Mouse (Mus musculus): ENCODE data around the gene Msx1. TPM values are rescaled to one million over a fixed set of nuclear protein-coding genes. Genes with fewer than 3 reads are reported as not detected.

Gene Msx1
- polyA plus RNA-seq, 1 experiment from 2014 or later, result 1.1 TPM

GRCm38 (mm10) chr5:37820689-37821088, 3.7 kb downstream of the Msx1 start:
- Histone ChIP-seq H3K27me3 (ENCODE audit: control insufficient read depth, insufficient read depth, low read length) (peaks cover 41% of the 10 kb centered on the region), H3K36me3 (ENCODE audit: control insufficient read depth, insufficient read depth, low read length) (no peaks in the 10 kb centered on the region), H3K4me1 (replicated peaks; ENCODE audit: control insufficient read depth, insufficient read depth) (peaks cover 6% of the 10 kb centered on the region), H3K4me2 (replicated peaks; ENCODE audit: low read depth) (no peak overlapping the region), H3K9ac (ENCODE audit: low read length) (no peak overlapping the region), H3K9me3 (ENCODE audit: control insufficient read depth, low read length) (no peaks in the 10 kb centered on the region), H3K4me3 (ENCODE audit: low read depth, low read length) (no peak overlapping the region), H3K27ac (replicated peaks) (no peak overlapping the region)
- TF ChIP-seq EP300 (optimal IDR thresholded peaks at IDR 0.05), result no peak
- TF ChIP-seq CTCF (IDR thresholded peaks at IDR 0.05; ENCODE audit: low read depth), result no peak
- ATAC-seq (ENCODE audit: low FRiP score, low TSS enrichment) (no peak), DNase-seq (ENCODE audit: low spot score) (no peak)
- WGBS, result 29% methylated on average over 8 of the region's 8 CpGs

- 12% methylated on average over 3 of the region's 3 CpGs for WGBS
- ATAC-seq (ENCODE audit: low FRiP score, low TSS enrichment), result no peak
- Histone ChIP-seq H3K4me2 (replicated peaks; ENCODE audit: low read depth) (no peak overlapping the region), H3K27ac (replicated peaks) (no peak overlapping the region), H3K9ac (ENCODE audit: low read length) (no peak overlapping the region), H3K9me3 (ENCODE audit: control insufficient read depth, low read length) (no peaks in the 10 kb centered on the region), H3K4me3 (ENCODE audit: low read depth, low read length) (no peak overlapping the region), H3K4me1 (replicated peaks; ENCODE audit: control insufficient read depth, insufficient read depth) (peaks cover 6% of the 10 kb centered on the region), H3K36me3 (ENCODE audit: control insufficient read depth, insufficient read depth, low read length) (no peaks in the 10 kb centered on the region), H3K27me3 (ENCODE audit: control insufficient read depth, insufficient read depth, low read length) (peaks cover 39% of the 10 kb centered on the region)
- DNase-seq (ENCODE audit: low spot score), result no peak
- TF ChIP-seq EP300 (optimal IDR thresholded peaks at IDR 0.05) (no peak), CTCF (IDR thresholded peaks at IDR 0.05; ENCODE audit: low read depth) (no peak)
Observed at GRCm38 (mm10) chr5:37819971-37820370, 4.4 kb downstream of the Msx1 start.

GRCm38 (mm10) chr5:37819541-37819940, 4.8 kb downstream of the Msx1 start:
- H3K27me3 ChIP-seq (ENCODE audit: control insufficient read depth, insufficient read depth, low read length), result peaks cover 36% of the 10 kb centered on the region
- 35% methylated on average over 5 of the region's 5 CpGs for WGBS
- DNase-seq (ENCODE audit: low spot score) (no peak), ATAC-seq (ENCODE audit: low FRiP score, low TSS enrichment) (no peak)
- H3K4me1 ChIP-seq (replicated peaks; ENCODE audit: control insufficient read depth, insufficient read depth), result peaks cover 6% of the 10 kb centered on the region
- H3K9me3 ChIP-seq (ENCODE audit: control insufficient read depth, low read length), result no peaks in the 10 kb centered on the region
- no peak overlapping the region for H3K4me3 ChIP-seq (ENCODE audit: low read depth, low read length)
- TF ChIP-seq CTCF (IDR thresholded peaks at IDR 0.05; ENCODE audit: low read depth) (no peak), EP300 (optimal IDR thresholded peaks at IDR 0.05) (no peak)
- no peaks in the 10 kb centered on the region for H3K36me3 ChIP-seq (ENCODE audit: control insufficient read depth, insufficient read depth, low read length)
- H3K27ac ChIP-seq (replicated peaks), result no peak overlapping the region
- no peak overlapping the region for H3K9ac ChIP-seq (ENCODE audit: low read length)
- no peak overlapping the region for H3K4me2 ChIP-seq (replicated peaks; ENCODE audit: low read depth)

GRCm38 (mm10) chr5:37818533-37819215, 5.7 kb downstream of the Msx1 start:
- no peak overlapping the region for H3K4me2 ChIP-seq (replicated peaks; ENCODE audit: low read depth)
- no peaks in the 10 kb centered on the region for H3K36me3 ChIP-seq (ENCODE audit: control insufficient read depth, insufficient read depth, low read length)
- WGBS, result 4% methylated on average over 25 of the region's 25 CpGs
- DNase-seq (ENCODE audit: low spot score), result no peak
- no peak overlapping the region for H3K4me3 ChIP-seq (ENCODE audit: low read depth, low read length)
- no peaks in the 10 kb centered on the region for H3K9me3 ChIP-seq (ENCODE audit: control insufficient read depth, low read length)
- no peak overlapping the region for H3K27ac ChIP-seq (replicated peaks)
- no peak overlapping the region for H3K9ac ChIP-seq (ENCODE audit: low read length)
- TF ChIP-seq EP300 (optimal IDR thresholded peaks at IDR 0.05), result no peak
- no peak for TF ChIP-seq CTCF (IDR thresholded peaks at IDR 0.05; ENCODE audit: low read depth)
- no peak for ATAC-seq (ENCODE audit: low FRiP score, low TSS enrichment)
- peaks cover 3% of the 10 kb centered on the region; the same call in 1 of the 2 replicates for H3K4me1 ChIP-seq (replicated peaks; ENCODE audit: control insufficient read depth, insufficient read depth)
- H3K27me3 ChIP-seq (ENCODE audit: control insufficient read depth, insufficient read depth, low read length), result peaks cover 32% of the 10 kb centered on the region

- no peak for TF ChIP-seq EP300 (optimal IDR thresholded peaks at IDR 0.05)
- TF ChIP-seq CTCF (IDR thresholded peaks at IDR 0.05; ENCODE audit: low read depth), result no peak
- no peaks in the 10 kb centered on the region for H3K4me1 ChIP-seq (replicated peaks; ENCODE audit: control insufficient read depth, insufficient read depth)
- WGBS, result 3% methylated on average over 34 of the region's 34 CpGs
- H3K4me2 ChIP-seq (replicated peaks; ENCODE audit: low read depth), result no peak overlapping the region
- no peaks in the 10 kb centered on the region for H3K9me3 ChIP-seq (ENCODE audit: control insufficient read depth, low read length)
- H3K27me3 ChIP-seq (ENCODE audit: control insufficient read depth, insufficient read depth, low read length), result peaks cover 27% of the 10 kb centered on the region
- H3K4me3 ChIP-seq (ENCODE audit: low read depth, low read length), result no peak overlapping the region
- no peak overlapping the region for H3K9ac ChIP-seq (ENCODE audit: low read length)
- no peak for ATAC-seq (ENCODE audit: low FRiP score, low TSS enrichment)
- no peak overlapping the region for H3K27ac ChIP-seq (replicated peaks)
- H3K36me3 ChIP-seq (ENCODE audit: control insufficient read depth, insufficient read depth, low read length), result no peaks in the 10 kb centered on the region
- no peak for DNase-seq (ENCODE audit: low spot score)
Observed at GRCm38 (mm10) chr5:37817658-37818532, 6.5 kb downstream of the Msx1 start.
